Mouse (Mus musculus) kidney, adult 2 months (tissue): ENCODE data around the gene Mas1.
A peak's percentile ranks its signal among the peaks of the same experiment; 100 is the strongest.

Source experiments
- CTCF ChIP-seq: fragments of 200-500 bp; conservative IDR thresholded peaks from 2 replicates; pipeline ENCODE4 v1.5.1; 2011; ENCODE audit warnings: low read depth, mild to moderate bottlenecking, control low read depth, low read length, moderate library complexity, mixed read lengths; ENCODE audit not compliant: insufficient read depth, insufficient read length
- POLR2A ChIP-seq: fragments of 200-500 bp; IDR thresholded peaks from one replicate; pipeline ENCODE4 v1.6.1; 2011; ENCODE audit warnings: low read depth, low read length, control low read depth

DNA sequence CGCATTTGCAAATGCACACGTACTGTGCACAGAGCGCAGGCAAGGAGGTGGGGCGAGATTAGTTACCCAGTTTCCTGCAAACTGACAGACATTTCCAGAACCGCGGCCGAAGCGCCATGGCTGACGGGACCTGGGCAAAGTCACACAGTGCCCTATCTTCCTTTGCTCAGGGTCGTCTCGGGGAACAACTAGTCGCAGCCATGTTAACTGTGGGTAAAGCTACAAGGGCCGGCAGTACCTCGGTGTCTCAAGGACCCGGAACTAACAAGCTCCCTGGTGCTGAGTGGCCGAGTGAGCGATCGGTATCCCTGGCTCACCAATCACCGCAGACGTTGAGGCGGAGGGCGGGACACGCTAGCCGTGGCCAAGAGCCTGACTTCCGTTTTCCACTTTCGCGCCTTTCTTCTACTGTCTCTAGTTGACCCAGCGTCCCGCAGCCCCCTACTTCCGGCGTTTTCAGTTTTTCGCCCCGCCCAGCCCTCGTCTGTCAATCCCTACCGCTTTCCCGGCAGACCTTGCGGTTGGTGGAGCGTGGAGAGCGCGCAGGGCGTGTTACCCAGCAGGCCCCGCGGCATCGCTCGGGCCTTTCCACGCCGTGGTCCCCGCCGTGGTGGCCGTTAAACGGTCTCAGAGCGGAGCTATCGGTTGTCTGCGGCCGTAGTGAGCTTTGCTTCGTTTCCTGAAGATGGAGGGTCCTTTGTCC is 48.1 kb upstream of the Mas1 start, which contains the start of gene Mrpl18:
- TF ChIP-seq CTCF = no peak
- TF ChIP-seq POLR2A = peak; percentile 64
